Mouse (Mus musculus) kidney, adult 2 months (tissue): ENCODE results near the gene Fam169a. TPM values are rescaled to one million over a fixed set of nuclear protein-coding genes. Genes with fewer than 3 reads are reported as not detected.

ENCODE experiments used
- DNase-seq: peaks from one replicate; pipeline ENCODE4 v3.0.0; 2021
- H3K27ac ChIP-seq: fragments of 200-500 bp; 2 replicates; pipeline ENCODE4 v1.5.1; 2012; ENCODE audit warnings: low read depth, low read length, control low read depth, inconsistent platforms; ENCODE audit not compliant: insufficient read depth
- H3K27me3 ChIP-seq: fragments of 200-500 bp; replicated peaks from 2 replicates; pipeline ENCODE4 v1.6.1; 2012; ENCODE audit warnings: mild to moderate bottlenecking, moderate library complexity, low read length, inconsistent platforms; ENCODE audit not compliant: control insufficient read depth, insufficient read depth
- H3K36me3 ChIP-seq: fragments of 200-500 bp; 2 replicates; pipeline ENCODE4 v1.6.1; 2012; ENCODE audit warnings: mild to moderate bottlenecking, moderate library complexity, low read length, inconsistent platforms; ENCODE audit not compliant: control insufficient read depth, insufficient read depth
- H3K4me1 ChIP-seq: fragments of 200-500 bp; 2 replicates; pipeline ENCODE4 v1.6.1; 2011; ENCODE audit warnings: low read length; ENCODE audit not compliant: control insufficient read depth, insufficient read depth
- H3K4me3 ChIP-seq: fragments of 200-500 bp; 2 replicates; pipeline ENCODE4 v1.5.1; 2011; ENCODE audit warnings: mild to moderate bottlenecking, low read depth, low read length, control low read depth; ENCODE audit not compliant: insufficient read depth
- CTCF ChIP-seq: fragments of 200-500 bp; conservative IDR thresholded peaks from 2 replicates; pipeline ENCODE4 v1.5.1; 2011; ENCODE audit warnings: low read depth, mild to moderate bottlenecking, control low read depth, low read length, moderate library complexity, mixed read lengths; ENCODE audit not compliant: insufficient read depth, insufficient read length
- POLR2A ChIP-seq: fragments of 200-500 bp; IDR thresholded peaks from one replicate; pipeline ENCODE4 v1.6.1; 2011; ENCODE audit warnings: low read depth, low read length, control low read depth
- WGBS: fragments of 180-500 bp; shearing (Covaris S2); methylation state at CpG from one replicate; pipeline ENCODE4 v1.1.7; 2018; 5-methylcytosine and 5-hydroxymethylcytosine counted together
- polyA plus RNA-seq: library from polyadenylated mRNA; depleted of rRNA; stranded (reverse); fragments of >200 nt; gene quantifications from 2 replicates; pipeline ENCODE4 v1.2.3, GENCODE M21; 2012

The Fam169a gene
- polyA plus RNA-seq, 1 experiment = 0.06 TPM

- Histone ChIP-seq H3K4me3 (no peak overlapping the region), H3K36me3 (no peaks in the 10 kb centered on the region), H3K27ac (no peak overlapping the region), H3K4me1 (no peaks in the 10 kb centered on the region), H3K27me3 (no peaks in the 10 kb centered on the region; the same call in 1 of the 2 replicates)
- TF ChIP-seq CTCF (no peak), POLR2A (no peak)
- WGBS = 79% methylated on average over 3 of the region's 3 CpGs
- DNase-seq = no peak
These were observed 13.5 kb downstream of the Fam169a start for GRCm38 (mm10) chr13:97080615-97081014.

GRCm38 (mm10) chr13:97082432-97082831 is 15.3 kb downstream of the Fam169a start:
- Histone ChIP-seq H3K36me3 (no peaks in the 10 kb centered on the region), H3K27me3 (no peaks in the 10 kb centered on the region), H3K4me3 (no peak overlapping the region), H3K27ac (no peak overlapping the region), H3K4me1 (no peaks in the 10 kb centered on the region)
- DNase-seq = no peak
- no peak for TF ChIP-seq CTCF
- TF ChIP-seq POLR2A = no peak
- WGBS = 89% methylated on average over 7 of the region's 7 CpGs

- H3K36me3 ChIP-seq = no peaks in the 10 kb centered on the region
- H3K27me3 ChIP-seq = no peaks in the 10 kb centered on the region
- no peak for DNase-seq
- no peaks in the 10 kb centered on the region for H3K4me1 ChIP-seq
- TF ChIP-seq CTCF = no peak
- TF ChIP-seq POLR2A = no peak
- H3K27ac ChIP-seq = no peak overlapping the region
- no peak overlapping the region for H3K4me3 ChIP-seq
- WGBS = 74% methylated on average over 9 of the region's 9 CpGs
These were observed 19.2 kb downstream of the Fam169a start for GRCm38 (mm10) chr13:97086316-97086715.

GRCm38 (mm10) chr13:97087421-97087820 is 20.3 kb downstream of the Fam169a start:
- no peaks in the 10 kb centered on the region for H3K36me3 ChIP-seq
- WGBS = 91% methylated on average over 6 of the region's 6 CpGs

GRCm38 (mm10) chr13:97088183-97088582 is 21.1 kb downstream of the Fam169a start:
- no peak overlapping the region for H3K4me3 ChIP-seq
- H3K27me3 ChIP-seq = no peaks in the 10 kb centered on the region
- H3K36me3 ChIP-seq = no peaks in the 10 kb centered on the region
- DNase-seq = no peak
- TF ChIP-seq CTCF = no peak
- no peak for TF ChIP-seq POLR2A
- 73% methylated on average over 3 of the region's 3 CpGs for WGBS
- H3K27ac ChIP-seq = no peak overlapping the region
- H3K4me1 ChIP-seq = no peaks in the 10 kb centered on the region

More at GRCm38 (mm10) chr13:97087421-97087820, 20.3 kb downstream of the Fam169a start:
- DNase-seq = no peak
- no peaks in the 10 kb centered on the region for H3K4me1 ChIP-seq
- TF ChIP-seq CTCF = no peak
- no peak for TF ChIP-seq POLR2A
- H3K27me3 ChIP-seq = no peaks in the 10 kb centered on the region
- no peak overlapping the region for H3K27ac ChIP-seq
- no peak overlapping the region for H3K4me3 ChIP-seq

GRCm38 (mm10) chr13:97095726-97096125 is 28.6 kb downstream of the Fam169a start:
- TF ChIP-seq POLR2A (no peak), CTCF (no peak)
- 76% methylated on average over 4 of the region's 4 CpGs for WGBS

GRCm38 (mm10) chr13:97099187-97099852 is 32.2 kb downstream of the Fam169a start, which contains the start of gene Gm6169:
Gene Gm6169, minus strand, starts transcription at chr13:97099237.
- Histone ChIP-seq H3K27ac (no peak within 1 kb of the TSS), H3K4me1 (no peaks in the 10 kb centered on the region), H3K36me3 (no peaks in the 10 kb centered on the region), H3K27me3 (no peaks in the 10 kb centered on the region), H3K4me3 (no peak within 1 kb of the TSS)
- TF ChIP-seq POLR2A = no peak
- peak; percentile 55 for TF ChIP-seq CTCF
- DNase-seq = peak; percentile 63
- 61% methylated on average over 22 of the region's 22 CpGs for WGBS

More at GRCm38 (mm10) chr13:97095726-97096125, 28.6 kb downstream of the Fam169a start:
- Histone ChIP-seq H3K4me1 (no peaks in the 10 kb centered on the region), H3K4me3 (no peak overlapping the region), H3K27ac (no peak overlapping the region), H3K27me3 (no peaks in the 10 kb centered on the region), H3K36me3 (no peaks in the 10 kb centered on the region)
- DNase-seq = no peak
